Mouse (Mus musculus) T-cell, adult 2 months (primary cell): ENCODE results near the gene Ube2c.
A peak's percentile ranks its signal among the peaks of the same experiment; 100 is the strongest.

Experiments used
- DNase-seq: peaks from one replicate; pipeline ENCODE4 v3.0.0; 2022; ENCODE audit warnings: low spot score

Gene Ube2c

DNA sequence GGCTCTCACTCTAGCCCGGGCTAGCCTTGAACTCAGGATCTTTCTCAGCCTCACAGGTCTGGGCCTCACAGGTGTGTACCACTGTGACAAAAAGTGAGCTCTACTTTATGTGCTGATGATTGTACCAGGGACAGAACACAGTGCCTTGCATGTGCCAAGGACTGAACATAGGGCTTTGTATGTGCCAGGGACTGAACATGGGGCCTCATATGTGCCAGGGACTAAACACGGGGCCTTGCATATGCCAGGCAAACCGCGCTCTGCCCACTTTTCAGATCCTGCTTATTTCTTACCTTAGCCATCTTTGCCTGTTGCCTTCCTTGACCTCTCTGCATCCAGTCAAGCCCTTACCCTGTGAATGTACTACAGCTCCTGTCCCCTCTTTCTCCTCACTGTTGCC, 7.7 kb upstream of the Ube2c start:
- DNase-seq, result no peak

DNA sequence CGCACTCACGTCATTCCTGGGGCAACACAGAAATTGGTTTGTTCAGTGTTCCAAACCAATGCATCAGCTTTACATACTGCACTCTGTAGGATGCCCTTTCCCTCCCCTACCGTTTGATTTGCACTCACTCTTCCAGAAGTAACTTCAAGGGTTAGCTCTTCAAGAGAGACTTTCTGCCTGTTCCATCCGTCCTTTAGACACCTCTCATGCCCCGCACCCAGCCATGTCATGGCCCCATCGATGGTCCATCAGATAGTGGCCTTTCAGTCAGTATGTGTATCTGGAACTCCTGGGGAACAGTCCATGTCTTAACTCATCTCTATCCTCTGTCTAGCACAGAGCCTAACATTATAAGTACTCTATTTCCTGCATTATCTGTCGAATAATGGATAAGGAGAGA, 7.1 kb upstream of the Ube2c start:
- DNase-seq, result no peak

DNA sequence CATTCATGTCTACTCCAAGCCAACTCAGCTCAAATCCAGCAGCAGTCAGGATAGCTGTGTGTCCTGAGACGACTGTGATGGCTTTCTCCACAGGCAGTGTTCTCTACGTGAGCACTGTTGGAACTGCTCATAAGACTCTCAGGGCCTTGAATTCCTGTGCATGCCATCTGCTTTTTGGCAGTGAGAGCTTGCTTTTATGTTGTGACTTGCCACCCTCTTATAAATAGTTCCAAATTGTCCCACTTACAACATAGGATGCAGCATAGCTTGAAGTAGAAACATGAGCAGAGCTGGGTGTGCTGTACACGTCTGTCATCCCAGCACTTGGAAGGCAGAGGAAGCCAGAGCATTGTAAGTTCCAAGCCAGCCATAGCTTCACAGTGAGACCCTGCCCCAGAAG, 3.9 kb upstream of the Ube2c start:
- no peak for DNase-seq

DNA sequence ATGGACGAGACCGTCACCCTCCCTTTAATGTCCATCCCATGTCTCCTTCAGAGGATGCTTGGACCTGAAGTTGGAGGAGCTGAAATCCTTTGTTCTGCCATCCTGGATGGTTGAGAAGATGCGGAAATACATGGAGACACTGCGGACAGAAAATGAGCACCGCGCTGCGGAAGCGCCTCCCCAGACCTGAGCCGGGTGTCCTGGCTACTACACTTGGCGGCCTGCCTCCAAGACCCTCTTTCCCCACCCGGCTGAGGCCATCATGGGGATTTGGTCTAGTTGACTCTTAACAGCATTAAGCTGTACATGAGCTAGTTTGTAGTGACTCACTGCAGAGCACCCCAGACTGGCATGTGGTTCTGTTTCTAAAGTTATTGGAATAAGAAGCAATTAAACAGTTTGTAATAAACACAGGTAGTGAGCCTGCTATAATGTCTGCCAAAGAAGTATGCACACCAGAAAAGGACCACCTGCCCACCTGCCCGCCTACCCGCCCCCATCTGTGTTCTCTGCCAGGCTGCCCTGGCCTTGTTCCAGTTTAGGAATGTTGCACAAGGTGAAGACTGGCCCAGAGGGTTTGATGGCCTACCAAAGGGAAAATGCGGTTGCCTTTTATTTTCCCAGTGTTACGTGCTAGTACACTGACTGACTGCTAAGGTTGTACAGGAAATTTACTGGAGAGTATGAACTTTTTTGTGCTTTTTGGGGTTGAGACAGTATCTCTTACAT, 1.7 kb upstream of the Ube2c start:
- DNase-seq, result no peak

DNA sequence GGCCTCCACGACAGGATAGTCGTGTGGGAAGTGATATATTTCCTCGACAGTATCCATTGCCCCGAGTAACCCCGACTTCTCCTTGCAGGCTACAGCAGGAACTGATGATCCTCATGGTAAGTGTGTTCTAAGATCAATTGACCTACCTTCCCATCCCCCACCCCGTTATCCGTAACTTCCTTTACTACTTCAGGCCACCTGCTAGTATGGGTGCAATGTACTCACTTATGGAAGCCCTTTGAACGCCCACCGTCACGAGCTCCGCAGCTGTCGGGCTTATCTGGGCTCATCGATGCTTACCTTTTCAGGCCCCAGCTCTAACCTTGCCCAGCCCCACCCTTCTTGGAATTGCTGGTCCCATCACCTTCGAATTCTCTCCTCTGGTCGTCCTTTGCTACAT, 581 bp downstream of the Ube2c start:
- no peak for DNase-seq

DNA sequence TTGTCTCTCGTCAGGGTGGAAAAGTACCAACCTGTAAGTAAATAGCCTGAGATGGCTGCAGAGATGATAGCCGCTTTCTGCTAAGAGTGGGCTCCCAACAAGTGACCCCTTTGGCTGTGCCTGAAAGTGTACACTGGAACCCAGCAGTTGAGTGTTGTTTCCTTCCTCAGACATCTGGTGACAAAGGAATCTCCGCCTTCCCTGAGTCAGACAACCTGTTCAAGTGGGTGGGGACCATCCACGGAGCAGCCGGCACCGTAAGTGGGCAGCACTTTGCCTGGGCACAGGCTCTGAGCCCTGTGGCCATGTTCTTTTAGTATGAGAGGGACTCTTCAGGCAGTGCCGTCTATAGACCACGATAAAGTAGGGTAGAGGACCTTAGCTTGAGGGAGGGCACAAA, 1.4 kb downstream of the Ube2c start:
- DNase-seq, result no peak

DNA sequence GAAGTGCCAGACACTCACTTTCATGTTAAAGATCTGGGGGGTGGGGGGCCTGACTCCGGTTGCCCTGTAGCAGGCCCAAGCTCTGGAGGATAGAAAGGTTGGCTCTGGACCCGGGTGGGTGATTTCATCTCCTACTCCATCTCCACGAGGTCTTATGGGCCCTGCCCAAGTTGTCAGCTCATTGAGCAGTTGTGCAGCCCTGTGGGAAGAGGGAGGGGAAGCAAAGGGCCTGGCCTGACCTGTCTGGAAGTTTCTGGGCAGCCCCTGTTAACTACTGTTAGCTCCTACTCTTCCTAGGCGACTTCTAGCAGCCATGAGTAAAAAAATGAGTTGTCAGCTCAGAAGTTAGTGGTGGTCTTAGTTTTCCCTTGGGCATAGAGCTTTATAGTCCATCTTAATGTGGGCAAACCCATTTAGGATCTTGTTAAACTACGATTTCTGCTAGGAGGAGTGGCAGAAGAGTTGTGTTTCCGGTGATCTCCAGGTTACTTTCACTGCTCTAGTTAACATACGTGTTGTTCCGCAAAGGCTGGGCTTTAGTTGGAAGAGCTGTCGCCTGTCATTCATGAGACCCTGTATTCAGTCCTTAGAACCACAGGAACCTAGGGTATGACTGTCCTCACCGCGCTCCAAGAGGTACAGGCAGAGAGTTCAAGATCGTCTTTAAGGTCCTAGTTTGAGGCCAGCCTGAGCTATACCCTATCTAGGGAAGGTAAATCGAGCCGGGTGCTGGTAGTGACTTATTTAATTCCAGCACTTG, 3.7 kb downstream of the Ube2c start:
- DNase-seq, result no peak

DNA sequence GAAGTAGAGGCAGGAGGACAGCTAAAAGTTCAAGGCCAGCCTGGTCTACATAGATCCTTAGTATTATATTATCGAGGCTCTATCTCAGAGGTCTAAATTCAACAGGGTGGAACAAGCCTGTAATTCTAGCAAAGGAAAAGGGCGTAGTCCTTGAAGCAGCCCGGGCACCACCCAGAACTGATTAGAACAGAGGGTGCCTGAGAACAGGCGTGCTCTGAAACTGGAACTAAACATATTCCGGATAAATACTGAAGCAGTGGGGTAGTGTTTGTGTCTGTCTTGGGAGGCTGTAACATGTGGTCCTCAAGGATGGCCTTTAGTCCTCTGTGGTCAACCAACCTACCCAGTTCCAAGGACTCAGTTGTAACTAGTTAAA, 4.3 kb downstream of the Ube2c start:
- DNase-seq, result no peak

DNA sequence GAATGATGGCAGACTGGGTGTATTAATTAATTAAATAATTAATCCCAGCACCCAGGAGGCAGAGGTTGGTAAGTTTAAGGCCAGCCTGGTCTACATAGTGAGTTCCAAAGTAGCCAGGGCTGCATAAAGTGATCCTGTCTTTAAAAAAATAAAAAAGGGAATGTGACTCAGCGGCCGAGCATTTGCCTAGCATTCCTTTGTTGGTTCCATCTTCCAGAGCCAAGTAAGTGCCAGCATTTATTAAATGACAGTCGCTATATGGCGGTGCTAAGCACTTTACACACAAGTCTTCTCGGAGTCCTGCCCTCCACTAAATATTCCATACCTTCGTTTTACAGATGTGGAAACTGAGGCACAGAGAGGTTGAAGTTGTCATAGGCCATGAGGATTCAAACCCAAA, 6.4 kb downstream of the Ube2c start:
- DNase-seq, result no peak

DNA sequence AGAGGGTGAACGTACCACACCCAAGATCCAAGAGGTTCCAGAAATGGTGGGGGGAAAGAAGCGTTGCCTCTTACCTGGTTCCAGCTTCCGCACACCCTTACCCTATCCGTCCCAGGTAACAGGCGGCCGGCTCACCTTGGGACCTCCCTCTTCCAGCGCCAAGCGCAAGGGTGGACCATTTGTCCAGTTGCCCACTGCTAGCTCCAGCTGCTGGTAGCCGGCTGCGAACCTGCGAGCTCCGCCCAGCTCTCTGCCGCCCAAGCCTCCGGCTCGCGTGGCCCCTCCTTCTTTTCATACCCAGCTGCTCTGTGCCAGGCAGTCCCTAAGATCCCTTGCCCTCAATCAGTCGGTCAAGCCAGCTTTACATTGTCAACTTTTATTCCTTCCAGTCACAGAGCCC, 7.1 kb downstream of the Ube2c start:
- DNase-seq, result no peak

DNA sequence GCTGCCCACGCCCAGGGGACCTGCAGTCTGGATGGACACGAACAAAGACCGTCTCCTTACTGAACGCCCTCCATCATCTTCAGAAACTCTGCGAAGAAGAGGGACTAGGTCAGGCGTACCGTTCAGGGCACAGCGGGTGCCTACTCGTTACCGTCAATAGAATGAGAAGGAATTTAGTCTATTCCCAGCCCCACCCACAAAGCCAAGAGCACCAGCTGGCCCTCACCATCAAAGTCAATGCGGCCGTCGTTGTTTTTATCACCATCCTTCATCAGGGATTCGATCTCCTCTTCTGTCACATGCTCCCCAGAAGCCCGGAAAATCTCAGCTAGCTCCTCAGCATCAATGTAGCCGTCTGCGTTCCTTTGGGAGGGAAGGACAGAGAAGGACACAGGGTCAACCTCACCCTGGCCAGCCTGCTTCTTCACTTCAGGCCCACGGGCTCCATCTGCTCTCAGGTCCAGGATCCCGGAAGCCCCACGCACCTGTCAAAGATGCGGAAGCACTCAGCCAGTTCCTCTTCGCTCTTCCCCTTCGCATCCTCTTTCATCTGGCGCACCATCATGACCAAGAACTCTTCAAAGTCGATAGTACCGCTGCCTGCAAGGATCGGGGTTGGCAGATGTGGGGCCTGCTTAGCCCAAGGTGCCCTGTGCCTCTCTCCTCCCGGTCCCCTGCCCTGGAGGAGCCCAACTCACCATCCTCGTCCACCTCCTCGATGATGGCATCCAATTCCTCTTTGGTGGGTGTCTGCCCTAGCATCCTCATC, 7.7 kb downstream of the Ube2c start:
- no peak for DNase-seq

DNA sequence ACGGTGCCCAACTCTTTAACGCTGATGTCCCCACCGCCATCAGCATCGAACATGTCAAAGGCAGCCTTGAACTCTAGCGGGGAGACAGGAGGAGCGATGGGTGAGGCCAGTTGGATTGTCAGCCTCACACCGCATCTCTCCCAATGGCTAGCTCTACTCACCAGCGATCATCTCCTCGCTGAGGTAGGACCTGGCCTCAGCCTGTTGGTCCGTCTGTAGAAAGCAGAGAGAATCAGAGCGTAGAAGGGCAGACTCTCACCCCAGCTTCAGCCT, 8.3 kb downstream of the Ube2c start:
- no peak for DNase-seq

DNA sequence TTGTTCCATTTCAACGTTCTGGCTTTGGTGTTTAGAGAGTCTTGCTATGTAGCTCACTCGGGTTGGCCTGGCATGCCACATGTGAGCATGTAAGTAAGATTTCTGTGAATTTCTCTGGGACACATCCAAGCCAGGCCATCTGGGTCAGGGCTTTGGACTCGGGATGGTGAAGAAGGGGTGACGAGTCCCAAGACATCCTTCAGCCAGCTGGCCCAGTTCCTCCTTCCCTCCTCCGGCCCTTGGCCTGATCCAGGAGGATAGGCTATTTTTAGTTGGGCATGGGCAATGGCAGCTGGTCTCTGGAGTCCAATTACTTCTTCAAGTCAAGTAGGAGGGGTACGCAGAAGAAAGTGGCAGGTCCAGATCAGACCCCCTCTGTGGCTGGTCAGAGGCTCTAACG, 9.1 kb downstream of the Ube2c start:
- no peak for DNase-seq

DNA sequence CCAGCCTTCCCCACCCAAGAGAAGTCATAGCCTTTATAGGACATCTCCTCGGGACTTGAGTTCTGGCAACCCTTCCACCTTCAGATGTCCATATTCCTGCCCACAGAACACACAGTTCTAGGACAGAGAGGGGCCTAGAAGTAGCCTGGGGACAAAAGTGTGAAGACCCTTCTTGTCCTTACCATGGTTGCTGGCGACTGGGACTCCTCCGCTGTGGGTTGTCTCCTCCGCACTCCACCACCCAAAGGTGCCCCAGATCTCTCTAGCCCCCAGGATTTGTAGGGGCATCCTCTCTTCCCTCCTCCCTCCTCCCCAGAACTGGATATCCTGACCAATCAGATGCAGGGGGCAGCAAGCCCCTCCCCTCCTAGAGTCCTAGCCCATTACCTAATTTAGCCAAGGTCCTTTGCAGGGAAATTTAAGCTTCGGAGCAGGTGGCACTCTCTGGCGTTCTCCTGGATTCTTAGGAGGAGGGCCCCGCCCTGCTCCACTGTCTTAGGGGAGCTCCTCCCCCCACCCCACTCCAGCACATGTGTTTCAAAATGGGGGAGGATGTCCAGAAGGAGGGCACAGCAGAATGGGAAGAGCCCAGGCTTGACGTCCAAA, 9.9 kb downstream of the Ube2c start, which contains the start of gene Tnnc2:
Gene Tnnc2 (minus strand): TSS at position 487 of the 606 bp plus-strand sequence.
- DNase-seq, result no peak

DNA sequence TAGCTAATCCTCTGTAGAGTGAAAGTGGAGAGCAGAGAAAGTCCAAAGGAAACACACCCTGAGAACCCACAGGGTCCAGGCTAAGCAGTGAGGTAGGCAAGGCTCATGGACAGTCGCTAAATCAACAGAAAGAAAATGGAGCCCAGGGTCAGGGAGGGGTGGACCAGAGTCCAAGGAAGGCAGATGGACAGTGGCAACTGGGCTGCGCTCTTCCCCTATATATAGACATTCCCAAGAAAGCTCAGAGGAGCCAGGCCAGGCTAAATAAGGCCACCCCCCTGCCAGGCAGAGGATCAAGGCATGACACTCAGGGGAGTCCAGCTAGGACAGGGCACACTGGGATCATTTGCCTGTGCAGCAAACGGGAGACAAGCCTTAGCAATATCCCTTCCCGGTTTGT, 12.2 kb downstream of the Ube2c start:
- DNase-seq, result no peak

DNA sequence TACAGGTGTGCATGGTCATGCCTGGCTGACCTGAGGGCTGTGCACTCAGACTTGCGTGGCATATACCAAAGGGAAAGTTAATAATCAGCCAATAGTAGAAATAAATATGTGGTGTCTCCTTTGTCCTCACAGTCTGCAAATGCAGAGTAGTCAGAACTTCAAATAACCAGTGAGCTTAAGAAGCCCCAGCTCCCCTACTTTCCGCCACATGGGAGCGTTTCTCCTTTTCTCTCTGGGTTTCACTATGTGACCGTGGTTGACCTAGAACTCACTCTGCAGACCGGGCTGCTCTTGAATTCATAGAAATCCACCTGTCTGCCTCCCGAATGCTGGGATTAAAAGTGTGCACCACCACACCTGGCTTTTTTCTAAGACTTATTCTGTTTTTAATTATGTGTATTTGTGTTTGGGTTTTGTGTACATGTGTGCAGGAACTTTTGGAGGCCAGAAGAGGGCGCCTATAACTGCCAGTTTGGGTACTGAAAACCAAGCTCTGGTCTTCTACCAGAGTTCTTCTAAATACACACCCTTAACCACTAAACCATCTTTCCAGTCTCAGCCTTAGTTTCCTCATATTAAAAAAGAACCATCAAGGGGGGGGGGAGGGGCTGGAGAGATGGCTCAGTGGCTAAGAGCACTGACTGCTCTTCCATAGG, 14.4 kb downstream of the Ube2c start:
- no peak for DNase-seq

DNA sequence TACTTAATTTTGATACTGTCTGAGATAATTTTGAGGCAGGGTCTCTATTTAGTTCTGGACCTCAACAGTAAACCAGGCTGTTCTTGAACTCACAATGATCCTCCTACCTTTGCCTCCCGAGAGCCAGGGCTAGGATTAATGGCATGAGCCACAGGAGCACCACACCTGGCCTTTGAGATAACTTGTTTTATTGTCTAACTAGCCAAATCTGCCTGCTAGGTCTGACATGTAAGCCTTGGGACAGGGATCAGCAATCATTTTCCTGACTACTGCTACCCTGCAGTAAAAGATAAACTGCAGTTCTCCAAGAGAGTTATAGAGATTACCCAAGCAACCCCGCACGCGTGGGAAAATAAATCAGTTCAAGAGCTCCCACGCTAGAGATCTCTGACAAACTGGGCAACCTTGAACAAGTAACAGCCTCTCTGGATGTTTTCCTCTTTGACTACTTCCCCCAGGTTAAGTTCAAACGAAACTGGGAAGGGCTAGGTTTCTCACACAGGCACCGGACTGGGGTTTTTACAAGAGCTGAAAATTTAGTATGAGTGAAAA, 15.2 kb downstream of the Ube2c start:
- no peak for DNase-seq

DNA sequence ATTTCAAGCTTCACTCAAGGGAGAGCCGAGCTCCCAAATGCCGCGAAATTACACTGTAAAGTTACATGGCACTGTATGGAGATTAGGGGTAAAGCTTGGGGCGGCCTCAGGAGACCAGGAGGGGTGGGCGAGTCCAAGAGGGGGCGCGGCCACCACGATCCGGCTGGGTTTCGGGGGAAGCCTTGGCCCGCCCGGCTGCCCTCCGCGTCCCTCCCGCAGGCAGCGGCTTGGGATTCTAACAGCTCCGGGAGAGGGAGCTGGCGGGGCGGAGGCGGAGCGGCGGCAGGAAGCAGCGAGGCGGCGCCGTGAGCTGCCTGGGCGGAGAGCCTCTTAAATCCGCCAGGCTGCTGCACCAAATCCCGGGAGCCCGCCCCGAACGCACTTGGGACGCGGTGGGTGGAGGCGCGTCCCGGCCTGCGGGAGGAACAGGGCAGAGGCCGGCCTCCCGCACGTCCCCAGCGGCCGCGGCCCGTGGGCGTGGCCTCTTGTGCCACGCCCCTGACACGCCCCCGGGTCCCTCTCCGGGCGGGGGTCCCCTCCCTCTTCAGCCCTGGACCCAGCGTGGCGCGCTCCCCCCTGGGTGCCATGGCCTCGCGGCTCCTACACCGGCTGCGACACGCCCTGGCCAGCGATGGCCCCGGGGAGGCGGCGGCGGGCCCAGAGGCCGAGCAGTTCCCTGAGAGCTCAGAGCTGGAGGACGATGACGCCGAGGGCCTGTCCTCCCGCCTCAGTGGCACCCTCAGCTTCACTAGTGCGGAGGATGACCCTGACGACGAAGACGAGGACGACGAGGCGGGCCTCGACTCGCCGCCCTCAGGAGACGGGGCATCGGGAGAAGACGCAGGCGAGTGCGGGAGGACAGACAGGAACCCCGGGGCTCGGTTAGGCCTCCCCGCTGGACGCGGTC, 16.0 kb downstream of the Ube2c start, which contains the start of gene Snx21:
Gene Snx21 (plus strand): TSS at position 343 of the 907 bp plus-strand sequence.
- peak; percentile 37 for DNase-seq

DNA sequence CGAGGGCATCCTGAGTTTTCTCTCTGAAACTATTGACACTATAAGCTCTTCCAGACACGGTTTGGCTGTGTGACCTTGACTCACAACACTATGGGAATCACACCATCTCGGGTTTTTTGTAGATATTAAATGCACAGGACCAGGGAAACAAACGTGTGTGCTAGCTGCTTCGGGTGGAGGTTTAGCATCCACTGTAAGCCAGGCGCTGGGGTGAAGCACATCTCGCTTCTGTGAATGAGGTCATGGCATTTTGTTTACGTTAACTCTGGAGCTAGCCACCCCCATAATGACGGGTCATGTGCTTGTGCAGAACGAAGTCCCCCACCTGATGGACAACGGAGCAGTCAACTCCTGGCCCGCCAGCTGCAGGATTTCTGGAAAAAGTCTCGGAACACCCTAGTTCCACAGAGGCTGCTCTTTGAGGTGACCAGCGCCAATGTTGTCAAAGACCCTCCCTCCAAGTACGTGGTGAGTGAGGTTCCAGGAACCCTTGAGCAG, 16.7 kb downstream of the Ube2c start:
- no peak for DNase-seq

DNA sequence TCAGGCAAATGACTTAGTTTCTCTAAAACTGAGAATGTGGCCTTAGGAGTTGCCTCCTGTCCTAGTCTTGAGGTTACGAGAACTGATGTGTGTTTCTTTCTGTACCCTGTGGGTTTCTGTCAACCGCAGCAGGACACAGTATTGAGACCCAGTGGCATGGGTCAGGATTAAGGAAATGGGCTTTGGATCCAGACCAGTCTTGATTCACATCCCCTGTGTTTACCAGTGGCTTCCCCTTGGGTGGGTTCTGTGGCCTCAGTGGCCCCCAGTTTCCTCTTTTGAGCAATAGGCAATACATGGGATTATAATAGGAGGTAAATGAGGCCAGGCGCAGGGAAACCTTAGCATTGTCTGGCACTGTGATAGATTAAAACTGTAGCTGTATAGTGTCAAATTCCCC, 17.3 kb downstream of the Ube2c start:
- DNase-seq, result no peak

DNA sequence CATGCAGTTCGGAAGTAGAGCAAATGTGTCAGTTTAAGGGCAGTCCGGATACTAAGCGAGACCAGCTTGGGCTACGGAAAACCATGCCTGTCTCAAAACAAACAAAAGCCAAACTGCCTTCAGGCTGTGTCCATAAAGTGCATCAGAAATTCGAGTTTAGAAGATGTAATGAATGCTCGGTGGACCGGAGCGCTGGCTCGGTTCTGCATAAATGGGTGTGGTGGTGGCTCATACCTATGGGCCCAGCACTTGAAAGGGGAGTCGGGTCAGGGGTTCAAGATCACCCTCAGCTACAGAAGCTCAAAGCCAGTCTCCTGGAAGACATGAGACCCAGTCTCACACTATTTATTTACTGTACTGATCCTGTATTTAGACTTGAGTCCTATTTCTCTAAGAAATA, 18.1 kb downstream of the Ube2c start:
- DNase-seq, result no peak
